Mouse (Mus musculus) testis, adult 2 months (tissue): Measurements from ENCODE around the gene Adra2b. TPM values are rescaled to one million over a fixed set of nuclear protein-coding genes. Genes with fewer than 3 reads are reported as not detected.

Source experiments
- H3K27ac ChIP-seq: fragments of 200-500 bp; 2 replicates; pipeline ENCODE4 v1.5.1; 2012; ENCODE audit warnings: low read depth, low read length; ENCODE audit not compliant: control insufficient read depth, insufficient read depth
- H3K27me3 ChIP-seq: fragments of 200-500 bp; 2 replicates; pipeline ENCODE4 v1.6.1; 2012; ENCODE audit warnings: mild to moderate bottlenecking, low read length, moderate library complexity; ENCODE audit not compliant: control insufficient read depth, insufficient read depth
- H3K36me3 ChIP-seq: fragments of 200-500 bp; 2 replicates; pipeline ENCODE4 v1.6.1; 2012; ENCODE audit warnings: mild to moderate bottlenecking, low read length; ENCODE audit not compliant: control insufficient read depth, insufficient read depth
- H3K4me1 ChIP-seq: fragments of 200-500 bp; 2 replicates; pipeline ENCODE4 v1.6.1; 2012; ENCODE audit warnings: low read length; ENCODE audit not compliant: control insufficient read depth, insufficient read depth
- H3K4me3 ChIP-seq: fragments of 200-500 bp; 2 replicates; pipeline ENCODE4 v1.5.1; 2012; ENCODE audit warnings: low read depth, mild to moderate bottlenecking, low read length, moderate library complexity, mixed read lengths; ENCODE audit not compliant: control insufficient read depth
- CTCF ChIP-seq: fragments of 200-500 bp; IDR thresholded peaks from 2 replicates; pipeline ENCODE4 v1.5.1; 2012; ENCODE audit warnings: low read depth, mild to moderate bottlenecking, inconsistent platforms, low read length, moderate library complexity; ENCODE audit not compliant: control insufficient read depth, insufficient read depth, insufficient replicate concordance
- POLR2A ChIP-seq: fragments of 200-500 bp; IDR thresholded peaks from 2 replicates; pipeline ENCODE4 v1.6.1; 2012; ENCODE audit warnings: low read depth, mild to moderate bottlenecking, inconsistent platforms, low read length, moderate library complexity; ENCODE audit not compliant: control insufficient read depth
- polyA plus RNA-seq: library from polyadenylated mRNA; depleted of rRNA; stranded (reverse); fragments of >200 nt; gene quantifications from 2 replicates; pipeline ENCODE4 v1.2.3, GENCODE M21; 2012

The Adra2b gene
- polyA plus RNA-seq, 1 experiment, result 0.16 TPM

- H3K27ac ChIP-seq, result no peak overlapping the region
- H3K4me3 ChIP-seq, result no peak overlapping the region
- TF ChIP-seq POLR2A, result no peak
- TF ChIP-seq CTCF, result no peak
- no peaks in the 10 kb centered on the region for H3K27me3 ChIP-seq
- peaks cover 2% of the 10 kb centered on the region; the same call in 1 of the 2 replicates for H3K4me1 ChIP-seq
- H3K36me3 ChIP-seq, result no peaks in the 10 kb centered on the region
These were observed 12.1 kb downstream of the Adra2b start for GRCm38 (mm10) chr2:127375087-127375486.

GRCm38 (mm10) chr2:127375759-127376341, 12.8 kb downstream of the Adra2b start:
- TF ChIP-seq POLR2A (no peak), CTCF (no peak)
- Histone ChIP-seq H3K27me3 (no peaks in the 10 kb centered on the region), H3K4me3 (no peak overlapping the region), H3K27ac (no peak overlapping the region), H3K4me1 (peaks cover 2% of the 10 kb centered on the region; the same call in 1 of the 2 replicates), H3K36me3 (no peaks in the 10 kb centered on the region)

GRCm38 (mm10) chr2:127376423-127377051, 13.5 kb downstream of the Adra2b start:
- H3K4me1 ChIP-seq, result peaks cover 2% of the 10 kb centered on the region; the same call in 1 of the 2 replicates
- H3K27ac ChIP-seq, result no peak overlapping the region
- no peak overlapping the region for H3K4me3 ChIP-seq
- H3K36me3 ChIP-seq, result no peaks in the 10 kb centered on the region
- no peak for TF ChIP-seq CTCF
- no peak for TF ChIP-seq POLR2A
- no peaks in the 10 kb centered on the region for H3K27me3 ChIP-seq

- H3K27ac ChIP-seq, result no peak overlapping the region
These were observed 15.1 kb downstream of the Adra2b start for GRCm38 (mm10) chr2:127377942-127378610.

GRCm38 (mm10) chr2:127378611-127378990, 15.6 kb downstream of the Adra2b start:
- Histone ChIP-seq H3K4me1 (no peaks in the 10 kb centered on the region), H3K27ac (no peak overlapping the region), H3K36me3 (no peaks in the 10 kb centered on the region), H3K4me3 (no peak overlapping the region), H3K27me3 (no peaks in the 10 kb centered on the region)
- TF ChIP-seq POLR2A (no peak), CTCF (no peak)

More at GRCm38 (mm10) chr2:127377942-127378610, 15.1 kb downstream of the Adra2b start:
- TF ChIP-seq CTCF, result no peak
- TF ChIP-seq POLR2A, result no peak
- H3K36me3 ChIP-seq, result no peaks in the 10 kb centered on the region
- no peak overlapping the region for H3K4me3 ChIP-seq
- H3K27me3 ChIP-seq, result no peaks in the 10 kb centered on the region
- no peaks in the 10 kb centered on the region for H3K4me1 ChIP-seq

- H3K4me1 ChIP-seq, result no peaks in the 10 kb centered on the region
- H3K4me3 ChIP-seq, result no peak overlapping the region
- no peaks in the 10 kb centered on the region for H3K27me3 ChIP-seq
- TF ChIP-seq CTCF, result no peak
- TF ChIP-seq POLR2A, result no peak
- H3K27ac ChIP-seq, result no peak overlapping the region
- H3K36me3 ChIP-seq, result no peaks in the 10 kb centered on the region
These were observed 16.2 kb downstream of the Adra2b start for GRCm38 (mm10) chr2:127379250-127379649.

GRCm38 (mm10) chr2:127383881-127384280, 20.9 kb downstream of the Adra2b start:
- Histone ChIP-seq H3K27ac (no peak overlapping the region), H3K4me1 (no peaks in the 10 kb centered on the region), H3K27me3 (no peaks in the 10 kb centered on the region), H3K4me3 (no peak overlapping the region), H3K36me3 (no peaks in the 10 kb centered on the region)
- TF ChIP-seq CTCF, result no peak
- TF ChIP-seq POLR2A, result no peak
